Mouse (Mus musculus): ENCODE measurements at regions not wholly inside any gene's neighbourhood (a gene's known extent, or its start where the extent isn't known, plus 50 kb on each side); places are given as distances from the start of the nearest gene placed in this dataset.

DNA sequence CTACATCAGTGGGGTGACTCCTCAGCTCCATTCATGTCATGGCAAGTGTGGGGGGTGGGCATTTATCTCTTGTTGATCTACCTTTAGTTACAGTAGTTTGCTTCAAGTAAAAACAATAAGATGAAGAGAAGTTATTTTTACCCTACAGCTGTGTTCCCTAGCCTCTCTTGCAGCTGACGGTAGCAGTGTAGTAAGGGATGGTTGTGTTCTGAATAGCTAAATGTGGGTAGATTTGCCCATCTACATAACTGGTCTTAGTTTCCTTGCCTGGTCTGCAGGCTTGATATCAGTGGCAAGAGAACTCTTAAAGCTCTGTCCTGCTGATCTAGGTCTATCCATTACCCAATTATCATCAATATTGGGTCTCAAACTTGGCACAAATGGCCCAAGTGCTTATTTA, 152.7 kb upstream of the Cpeb2 start:
- TF ChIP-seq POLR2A (IDR thresholded peaks at IDR 0.05; ENCODE audit: low read depth, low read length) (no peak), CTCF (IDR thresholded peaks at IDR 0.05; ENCODE audit: borderline replicate concordance, insufficient read depth, low read length) (no peak)

Data from embryonic fibroblast, embryonic 13.5 days (primary cell).